Mouse (Mus musculus): ENCODE measurements around the gene Yif1a.

DNA sequence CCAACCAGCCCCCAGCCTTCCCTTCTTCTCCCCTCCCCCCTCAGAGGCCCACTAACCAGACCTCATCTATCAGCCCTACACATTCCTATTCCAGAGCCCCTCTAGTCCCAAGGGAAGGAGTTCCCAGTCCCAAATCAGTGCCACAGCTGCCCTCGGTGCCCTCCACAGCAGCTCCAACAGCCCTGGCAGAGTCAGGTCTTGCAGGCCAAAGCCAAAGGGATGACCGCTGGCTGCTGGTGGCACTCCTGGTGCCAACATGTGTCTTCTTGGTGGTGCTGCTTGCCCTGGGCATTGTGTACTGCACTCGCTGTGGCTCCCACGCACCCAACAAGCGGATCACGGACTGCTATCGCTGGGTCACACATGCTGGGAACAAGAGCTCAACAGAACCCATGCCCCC lies 18.4 kb upstream of the Yif1a start:
- no peak for TF ChIP-seq CTCF (IDR thresholded peaks at IDR 0.05; ENCODE audit: low read depth, low read length)
- TF ChIP-seq GATA2 (IDR thresholded peaks at IDR 0.05; ENCODE audit: borderline replicate concordance, low read depth, low read length): no peak
- no peak for TF ChIP-seq GATA1 (IDR thresholded peaks at IDR 0.05; ENCODE audit: borderline replicate concordance, low read length)
